In the genomic region with DNA sequence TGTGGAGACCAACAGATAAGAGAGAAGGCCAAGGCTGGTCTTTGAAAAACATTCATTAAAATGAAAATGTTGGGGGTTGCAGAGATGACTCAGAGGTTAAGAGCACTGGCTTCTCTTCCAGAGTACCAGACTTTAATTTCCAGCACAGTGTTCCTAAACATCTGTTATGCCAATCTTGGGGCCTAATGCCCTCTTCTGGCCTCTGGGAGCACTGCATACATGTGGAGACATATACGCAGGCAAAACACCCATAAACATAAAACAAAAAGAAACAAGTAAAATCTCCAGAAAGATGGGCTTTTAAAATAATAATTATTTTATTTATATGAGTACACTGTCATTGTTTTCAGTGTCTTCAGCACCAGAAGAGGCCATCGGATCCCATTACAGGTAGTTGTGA, we compare ENCODE assay signal across 21 mouse cellular contexts.
A peak's percentile ranks its signal among the peaks of the same experiment; 100 is the strongest.
DNase-seq lines count a peak whose midpoint lies in the region; TF ChIP-seq lines count a peak whose summit lies in the region.
"Had no signal": no experiment of that assay in that cellular context is flagged by ENCODE, and none has a peak within 500 bp of the region (broad histone marks: within the 10 kb centered on the region; RNA-seq: fewer than 3 reads in every experiment).

No protein-coding gene starts in this region.

- in situ Hi-C loops in ES-E14 (cut with MboI; ENCODE audit: low sequenced_read_pairs in 2 of 2, unreplicated experiment in 2 of 2) = no loop called here

- no peak overlapping the region for H3K4me3 ChIP-seq in heart, adult 2 months
- no peak overlapping the region for H3K4me3 ChIP-seq in left cerebral cortex, adult 2 months
- H3K4me3 ChIP-seq in ES-E14 (ENCODE audit: insufficient read depth in 1 of 2, low read depth in 1 of 2, low read length in 2 of 2, poor library complexity in 1 of 2, severe bottlenecking in 1 of 2) = no peak overlapping the region
- H3K4me3 ChIP-seq: embryonic facial prominence, embryonic 10.5 days; embryonic facial prominence, embryonic 13.5 days; erythroblast, embryonic 14.5 days; forebrain, embryonic 13.5 days; hindbrain, embryonic 13.5 days had no signal

- TF ChIP-seq POLR2A in heart, adult 2 months (IDR thresholded peaks at IDR 0.05; ENCODE audit: insufficient read depth, low read depth, low read length) = no peak
- TF ChIP-seq POLR2A in brain, embryonic 14.5 days (IDR thresholded peaks at IDR 0.05; ENCODE audit: borderline replicate concordance, extremely low read depth, insufficient read depth, insufficient read length, poor library complexity, severe bottlenecking) = no peak

- H3K79me2 ChIP-seq in heart, adult 2 months (replicated peaks; ENCODE audit: control insufficient read depth, insufficient read depth, low read length) = no peaks in the 10 kb centered on the region

- no peak for TF ChIP-seq EP300 in heart, adult 2 months (IDR thresholded peaks at IDR 0.05; ENCODE audit: insufficient read depth, low read depth, low read length)

- H3K27ac ChIP-seq in heart, adult 2 months = no peak overlapping the region
- no peak overlapping the region for H3K27ac ChIP-seq in left cerebral cortex, adult 2 months
- H3K27ac ChIP-seq in ES-E14 (ENCODE audit: insufficient read depth, low read depth, low read length, poor library complexity, severe bottlenecking) = no peak overlapping the region
- H3K27ac ChIP-seq: embryonic facial prominence, embryonic 10.5 days; embryonic facial prominence, embryonic 13.5 days; forebrain, embryonic 13.5 days; hindbrain, embryonic 13.5 days had no signal

- no peaks in the 10 kb centered on the region for H3K36me3 ChIP-seq in heart, adult 2 months (ENCODE audit: control insufficient read depth, insufficient read depth, low read length)
- H3K36me3 ChIP-seq in ES-E14 (ENCODE audit: control insufficient read depth, insufficient read depth, low read length, poor library complexity, severe bottlenecking) = no peaks in the 10 kb centered on the region
- H3K36me3 ChIP-seq: embryonic facial prominence, embryonic 10.5 days; embryonic facial prominence, embryonic 13.5 days; hindbrain, embryonic 13.5 days had no signal

- H3K27me3 ChIP-seq in heart, adult 2 months (ENCODE audit: control insufficient read depth, insufficient read depth, low read length) = no peaks in the 10 kb centered on the region
- H3K27me3 ChIP-seq: CH12.LX had no signal

- no peaks in the 10 kb centered on the region for H3K9me3 ChIP-seq in ES-E14 (ENCODE audit: control insufficient read depth, insufficient read depth, low read depth, low read length)
- H3K9me3 ChIP-seq: embryonic facial prominence, embryonic 10.5 days; embryonic facial prominence, embryonic 13.5 days; forebrain, embryonic 13.5 days; hindbrain, embryonic 13.5 days had no signal

- H3K4me1 ChIP-seq in heart, adult 2 months (ENCODE audit: control insufficient read depth, insufficient read depth, low read length) = no peaks in the 10 kb centered on the region
- H3K4me1 ChIP-seq in ES-E14 (ENCODE audit: control insufficient read depth in 2 of 2, insufficient read depth in 2 of 2, low read length in 2 of 2, poor library complexity in 1 of 2) = no peaks in the 10 kb centered on the region
- H3K4me1 ChIP-seq: embryonic facial prominence, embryonic 13.5 days had no signal

- WGBS in heart, adult 2 months = 97% methylated on average over 2 of the region's 2 CpGs

- TF ChIP-seq CTCF in heart, adult 2 months (IDR thresholded peaks at IDR 0.05) = 0 out of 2 replicates have a peak, but pooled peaks have one; percentile 5
- peak; percentile 10; the same call in 1 of the 2 replicates for TF ChIP-seq CTCF in left cerebral cortex, adult 2 months (IDR thresholded peaks at IDR 0.05)
- TF ChIP-seq CTCF in brain, embryonic 14.5 days (IDR thresholded peaks at IDR 0.05; ENCODE audit: borderline replicate concordance, extremely low read depth, insufficient read depth, insufficient read length) = peak; percentile 16; the same call in 1 of the 2 replicates

- no peak overlapping the region for H3K9ac ChIP-seq in heart, adult 2 months (ENCODE audit: low read depth, low read length)
- no peak overlapping the region for H3K9ac ChIP-seq in ES-E14 (ENCODE audit: insufficient read depth, low read depth, low read length, poor library complexity, severe bottlenecking)
- H3K9ac ChIP-seq: embryonic facial prominence, embryonic 13.5 days; forebrain, embryonic 13.5 days; hindbrain, embryonic 13.5 days had no signal

- DNase-seq in heart, adult 2 months = no peak
- no peak for DNase-seq in heart, adult 9 months (ENCODE audit: low spot score in 2 of 2)
- no peak for DNase-seq in left cerebral cortex, adult 2 months (ENCODE audit: extremely low spot score in 1 of 2, low spot score in 2 of 2)
- DNase-seq in left cerebral cortex, adult 11 months (ENCODE audit: low spot score) = no peak
- DNase-seq in ES-E14 (ENCODE audit: low read depth, low spot score) = no peak
- DNase-seq in brain, embryonic 14.5 days (ENCODE audit: low read depth) = no peak
- no peak for DNase-seq in gastrocnemius, adult 18-20 months (ENCODE audit: low spot score)
- DNase-seq: adrenal gland, adult 2 months; adrenal gland, postnatal 14 days; B cell, adult 2 months; cerebellum, adult 11-12 months; cerebellum, adult 8-10 months; cerebellum, postnatal 36 days; embryo, embryonic 11 days; gastrocnemius, postnatal 25 days had no signal

- intact Hi-C loops in heart, adult 2 months (cut with DNase I) = no loop called here
- intact Hi-C loops in left cerebral cortex, adult 2 months (cut with DNase I) = no loop called here

TF ChIP-seq in ES-E14, 5 proteins besides CTCF, POLR2A, EP300 and RAD21:
- TF ChIP-seq ZC3H11A (IDR thresholded peaks at IDR 0.05; ENCODE audit: borderline replicate concordance, low read depth, low read length) (0 out of 2 replicates have a peak, but pooled peaks have one; percentile 14), HCFC1 (IDR thresholded peaks at IDR 0.05; ENCODE audit: borderline replicate concordance, insufficient read depth, low read length) (no peak)
TF ChIP-seq in ES-E14: peak in this region for 1.
